Mouse (Mus musculus): ENCODE data around the gene Mlh1. TPM values are rescaled to one million over a fixed set of nuclear protein-coding genes. Genes with fewer than 3 reads are reported as not detected.

The Mlh1 gene
- polyA plus RNA-seq, 1 experiment from 2014 or later, result 40.1 TPM

DNA sequence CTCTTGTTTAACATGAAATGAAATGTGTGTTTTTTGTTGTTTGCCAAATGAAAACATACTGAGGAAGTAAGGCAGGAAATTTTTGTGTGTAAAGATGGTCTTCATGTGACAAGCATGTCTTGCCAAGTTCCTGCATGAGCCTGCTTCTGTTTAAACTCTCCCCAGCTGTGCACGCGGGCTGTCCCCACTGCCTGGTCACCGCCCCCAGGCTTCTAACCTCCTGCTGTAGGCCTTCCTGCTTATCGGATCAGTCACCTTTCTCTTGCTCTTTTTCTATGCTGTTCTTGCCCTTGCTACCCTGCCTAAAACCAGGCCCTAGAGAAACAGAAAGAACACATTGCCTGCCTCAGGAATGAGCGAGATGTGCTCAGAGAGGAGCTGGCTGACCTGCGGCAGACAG lies 58.1 kb downstream of the Mlh1 start:
- no peaks in the 10 kb centered on the region for H3K4me1 ChIP-seq (ENCODE audit: control insufficient read depth, insufficient read depth, low read length)
- no peaks in the 10 kb centered on the region for H3K27me3 ChIP-seq (ENCODE audit: control insufficient read depth, insufficient read depth, low read length)
- ATAC-seq (ENCODE audit: low FRiP score, low TSS enrichment), result no peak
- H3K4me3 ChIP-seq (ENCODE audit: low read length), result no peak overlapping the region
- H3K27ac ChIP-seq (ENCODE audit: low read depth, low read length), result no peak overlapping the region
- H3K9me3 ChIP-seq (ENCODE audit: control insufficient read depth, low read length), result no peaks in the 10 kb centered on the region
- 56% methylated on average over 6 of the region's 6 CpGs for WGBS
- no peak overlapping the region for H3K9ac ChIP-seq (ENCODE audit: low read depth, low read length)
- H3K36me3 ChIP-seq (ENCODE audit: control insufficient read depth, insufficient read depth, low read length), result peaks cover 7% of the 10 kb centered on the region; the same call in 1 of the 2 replicates
- H3K4me2 ChIP-seq (replicated peaks; ENCODE audit: low read depth, low read length), result no peak overlapping the region

DNA sequence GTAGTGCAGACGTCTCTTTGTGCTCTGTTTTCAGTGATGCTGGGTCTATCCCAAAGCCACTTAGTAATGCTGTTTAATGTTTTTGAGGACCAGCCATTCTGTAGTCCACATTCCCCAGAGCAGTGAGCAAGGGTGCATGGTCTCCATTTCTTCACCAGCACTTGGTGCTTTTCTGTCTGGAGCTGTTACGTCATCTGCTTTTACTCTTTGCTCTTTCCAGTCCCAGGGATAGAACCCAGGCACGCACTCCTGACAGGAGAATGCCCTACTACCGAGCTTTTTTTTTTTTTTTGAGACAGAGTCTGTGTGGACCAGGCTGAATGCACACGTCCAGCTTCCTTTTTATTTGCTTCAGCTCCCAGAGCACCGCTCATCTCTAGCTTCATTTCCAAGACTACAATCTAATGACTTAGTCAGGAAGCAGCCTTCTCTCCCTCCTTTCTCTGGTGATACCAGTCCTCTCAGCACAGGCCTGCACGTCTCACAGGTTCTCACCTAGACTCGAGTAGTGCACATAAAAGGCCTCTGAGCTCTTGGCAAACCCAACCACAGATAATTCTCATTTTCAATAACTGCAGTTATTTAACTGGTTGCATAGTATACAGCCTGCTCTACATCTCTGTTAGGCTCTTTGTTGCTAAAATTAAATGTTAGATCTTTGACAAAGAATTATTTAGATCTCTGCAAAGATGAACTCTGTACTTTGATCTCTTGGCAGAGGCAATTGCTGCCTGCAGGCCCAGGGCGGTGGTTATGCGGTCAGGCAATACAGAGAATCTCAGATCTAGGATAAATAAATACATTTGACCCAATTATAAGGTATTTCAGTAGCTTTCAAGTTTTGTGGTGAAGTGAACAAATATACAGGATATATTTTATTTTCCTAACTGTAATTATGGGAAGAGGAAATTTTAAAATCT lies 60.2 kb downstream of the Mlh1 start:
- ATAC-seq (ENCODE audit: low FRiP score, low TSS enrichment), result no peak
- Histone ChIP-seq H3K36me3 (ENCODE audit: control insufficient read depth, insufficient read depth, low read length) (peaks cover 7% of the 10 kb centered on the region; the same call in 1 of the 2 replicates), H3K4me1 (ENCODE audit: control insufficient read depth, insufficient read depth, low read length) (no peaks in the 10 kb centered on the region), H3K4me2 (replicated peaks; ENCODE audit: low read depth, low read length) (no peak overlapping the region), H3K9me3 (ENCODE audit: control insufficient read depth, low read length) (no peaks in the 10 kb centered on the region), H3K27me3 (ENCODE audit: control insufficient read depth, insufficient read depth, low read length) (no peaks in the 10 kb centered on the region), H3K4me3 (ENCODE audit: low read length) (no peak overlapping the region), H3K27ac (ENCODE audit: low read depth, low read length) (no peak overlapping the region), H3K9ac (ENCODE audit: low read depth, low read length) (no peak overlapping the region)
- WGBS, result 77% methylated on average over 10 of the region's 10 CpGs

DNA sequence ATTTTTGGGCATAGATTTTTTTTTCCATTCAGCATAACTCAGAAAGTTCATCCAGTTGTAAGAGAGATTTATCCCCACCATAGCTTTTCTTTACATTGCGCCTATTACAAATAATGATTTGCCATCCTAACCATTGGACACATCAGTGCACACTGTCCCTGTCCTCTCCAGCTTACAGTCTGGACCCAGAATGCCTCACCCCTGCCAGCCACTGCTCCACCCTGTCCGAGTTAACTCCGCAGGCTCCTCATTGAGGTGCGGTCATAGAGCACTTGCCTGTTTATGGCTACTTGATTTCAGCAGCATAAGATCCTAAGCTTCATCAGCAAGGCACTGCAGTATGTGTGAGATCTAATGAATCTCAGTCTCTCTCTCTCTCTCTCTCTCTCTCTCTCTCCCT lies 61.2 kb downstream of the Mlh1 start:
- WGBS, result 80% methylated on average over 4 of the region's 4 CpGs
- Histone ChIP-seq H3K9ac (ENCODE audit: low read depth, low read length) (no peak overlapping the region), H3K4me2 (replicated peaks; ENCODE audit: low read depth, low read length) (no peak overlapping the region), H3K4me3 (ENCODE audit: low read length) (no peak overlapping the region), H3K27ac (ENCODE audit: low read depth, low read length) (no peak overlapping the region), H3K9me3 (ENCODE audit: control insufficient read depth, low read length) (no peaks in the 10 kb centered on the region), H3K27me3 (ENCODE audit: control insufficient read depth, insufficient read depth, low read length) (no peaks in the 10 kb centered on the region), H3K36me3 (ENCODE audit: control insufficient read depth, insufficient read depth, low read length) (peaks cover 5% of the 10 kb centered on the region; the same call in 1 of the 2 replicates), H3K4me1 (ENCODE audit: control insufficient read depth, insufficient read depth, low read length) (peaks cover 2% of the 10 kb centered on the region; the same call in 1 of the 2 replicates)
- ATAC-seq (ENCODE audit: low FRiP score, low TSS enrichment), result no peak

DNA sequence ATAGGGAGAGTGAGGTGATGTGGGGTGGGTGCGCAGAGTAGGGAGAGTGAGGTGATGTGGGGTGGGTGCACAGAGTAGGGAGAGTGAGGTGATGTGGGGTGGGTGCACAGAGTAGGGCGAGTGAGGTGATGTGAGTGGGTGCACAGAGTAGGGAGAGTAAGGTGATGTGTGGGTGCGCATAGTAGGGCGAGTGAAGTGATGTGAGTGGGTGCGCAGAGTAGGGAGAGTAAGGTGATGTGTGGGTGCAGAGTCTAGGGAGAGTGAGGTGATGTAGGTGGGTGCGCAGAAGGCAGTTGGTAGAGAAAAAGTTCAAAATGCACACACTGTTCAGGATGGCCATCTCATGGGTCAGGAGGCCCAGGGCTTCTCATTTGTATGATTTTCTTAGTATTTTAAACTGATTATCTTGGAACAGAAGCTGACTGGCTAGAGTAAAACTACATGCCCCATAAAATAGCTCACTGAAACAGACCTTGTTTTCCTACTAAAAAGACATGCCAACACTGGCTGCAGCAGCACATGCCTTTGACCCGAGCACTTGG lies 62.4 kb downstream of the Mlh1 start:
- Histone ChIP-seq H3K4me2 (replicated peaks; ENCODE audit: low read depth, low read length) (no peak overlapping the region), H3K27me3 (ENCODE audit: control insufficient read depth, insufficient read depth, low read length) (no peaks in the 10 kb centered on the region), H3K9ac (ENCODE audit: low read depth, low read length) (no peak overlapping the region), H3K9me3 (ENCODE audit: control insufficient read depth, low read length) (no peaks in the 10 kb centered on the region), H3K4me1 (ENCODE audit: control insufficient read depth, insufficient read depth, low read length) (peaks cover 8% of the 10 kb centered on the region), H3K36me3 (ENCODE audit: control insufficient read depth, insufficient read depth, low read length) (peaks cover 6% of the 10 kb centered on the region; the same call in 1 of the 2 replicates), H3K4me3 (ENCODE audit: low read length) (no peak overlapping the region), H3K27ac (ENCODE audit: low read depth, low read length) (no peak overlapping the region)
- ATAC-seq (ENCODE audit: low FRiP score, low TSS enrichment), result no peak; the same call in 1 of the 2 replicates
- 89% methylated on average over 7 of the region's 7 CpGs for WGBS

DNA sequence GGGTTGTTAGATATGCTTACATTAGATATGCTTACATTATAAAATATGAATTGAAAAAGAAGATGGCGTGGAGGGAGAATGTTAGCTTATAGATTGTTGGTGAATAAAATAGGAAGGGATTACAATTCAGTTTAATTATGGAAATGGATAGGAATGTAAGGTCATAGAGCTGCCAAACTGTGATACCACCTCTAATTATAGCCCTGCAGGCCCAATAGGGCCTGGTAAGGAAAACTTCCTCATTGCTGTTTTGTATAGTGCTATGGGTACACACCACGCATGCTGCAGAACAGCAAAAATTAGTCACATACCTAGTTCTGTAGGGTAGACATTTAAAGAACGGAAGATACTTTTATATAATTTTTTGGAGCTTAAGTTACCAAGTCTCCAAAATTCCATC lies 63.4 kb downstream of the Mlh1 start:
- Histone ChIP-seq H3K4me3 (ENCODE audit: low read length) (no peak overlapping the region), H3K4me2 (replicated peaks; ENCODE audit: low read depth, low read length) (no peak overlapping the region), H3K27ac (ENCODE audit: low read depth, low read length) (no peak overlapping the region), H3K9me3 (ENCODE audit: control insufficient read depth, low read length) (no peaks in the 10 kb centered on the region), H3K4me1 (ENCODE audit: control insufficient read depth, insufficient read depth, low read length) (peaks cover 8% of the 10 kb centered on the region), H3K36me3 (ENCODE audit: control insufficient read depth, insufficient read depth, low read length) (peaks cover 6% of the 10 kb centered on the region; the same call in 1 of the 2 replicates), H3K27me3 (ENCODE audit: control insufficient read depth, insufficient read depth, low read length) (no peaks in the 10 kb centered on the region), H3K9ac (ENCODE audit: low read depth, low read length) (no peak overlapping the region)
- ATAC-seq (ENCODE audit: low FRiP score, low TSS enrichment), result no peak
- WGBS, result 96% methylated on average over 3 of the region's 3 CpGs

DNA sequence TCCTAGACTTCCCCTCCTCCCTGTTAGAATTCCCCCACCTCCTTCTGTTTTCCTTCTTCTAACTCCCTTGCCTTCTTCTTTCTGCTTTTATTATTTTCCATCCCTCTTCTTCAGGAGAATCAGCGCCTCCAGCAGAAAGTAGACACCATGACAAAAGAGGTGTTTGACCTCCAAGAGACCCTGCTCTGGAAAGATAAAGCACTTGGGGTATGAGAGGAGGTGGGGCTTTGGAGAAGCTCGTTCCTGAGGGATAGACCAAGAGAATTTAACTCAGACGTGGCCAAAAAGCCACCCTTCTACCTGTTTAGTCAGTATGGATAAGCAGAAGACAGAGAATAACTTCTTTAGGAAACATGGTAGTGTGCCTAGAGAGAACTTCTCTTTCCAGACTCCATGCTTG lies 63.9 kb downstream of the Mlh1 start:
- H3K36me3 ChIP-seq (ENCODE audit: control insufficient read depth, insufficient read depth, low read length), result peaks cover 6% of the 10 kb centered on the region; the same call in 1 of the 2 replicates
- H3K9me3 ChIP-seq (ENCODE audit: control insufficient read depth, low read length), result no peaks in the 10 kb centered on the region
- peaks cover 8% of the 10 kb centered on the region for H3K4me1 ChIP-seq (ENCODE audit: control insufficient read depth, insufficient read depth, low read length)
- no peak overlapping the region for H3K27ac ChIP-seq (ENCODE audit: low read depth, low read length)
- H3K27me3 ChIP-seq (ENCODE audit: control insufficient read depth, insufficient read depth, low read length), result no peaks in the 10 kb centered on the region
- H3K9ac ChIP-seq (ENCODE audit: low read depth, low read length), result no peak overlapping the region
- no peak for ATAC-seq (ENCODE audit: low FRiP score, low TSS enrichment)
- no peak overlapping the region for H3K4me3 ChIP-seq (ENCODE audit: low read length)
- WGBS, result 48% methylated on average over 3 of the region's 3 CpGs
- H3K4me2 ChIP-seq (replicated peaks; ENCODE audit: low read depth, low read length), result no peak overlapping the region

DNA sequence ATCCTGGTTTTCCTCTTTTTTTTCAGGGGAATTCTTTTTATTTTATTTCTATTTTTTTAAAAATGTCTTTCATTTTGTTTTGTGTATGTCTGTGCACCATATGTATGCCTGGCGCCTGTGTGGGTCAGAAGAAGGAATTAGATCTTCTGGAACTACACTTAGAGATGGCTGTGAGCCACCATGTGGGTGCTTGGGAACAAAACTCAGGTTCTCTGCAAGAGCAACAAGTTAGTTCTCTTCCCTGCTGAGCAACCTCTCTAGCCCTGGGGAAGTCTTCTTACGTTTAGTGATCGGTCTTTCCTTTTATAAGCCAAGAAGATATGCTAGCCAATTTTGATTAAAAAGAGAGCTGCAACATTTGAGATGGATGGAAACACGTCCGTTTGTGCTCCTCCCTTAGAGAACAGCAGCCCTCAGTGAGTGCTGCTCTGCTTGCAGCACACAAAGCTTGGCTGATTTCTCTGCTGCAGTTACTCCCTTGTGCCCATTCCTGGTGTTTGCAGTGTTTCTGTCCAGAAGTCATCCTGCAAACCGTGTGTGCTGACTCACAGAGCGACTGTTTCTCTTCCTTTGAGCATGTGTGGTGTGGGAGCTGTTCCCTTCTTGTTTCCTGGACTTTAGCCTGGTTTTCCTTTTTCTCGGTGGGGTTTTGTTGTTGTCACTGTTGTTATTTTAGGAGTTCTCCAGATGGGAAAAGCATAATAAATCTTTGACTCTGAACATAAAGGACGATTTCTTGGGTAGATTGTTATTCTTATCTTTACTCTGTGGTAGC lies 66.8 kb downstream of the Mlh1 start:
- H3K4me3 ChIP-seq (ENCODE audit: low read length), result no peak overlapping the region
- H3K4me2 ChIP-seq (replicated peaks; ENCODE audit: low read depth, low read length), result no peak overlapping the region
- H3K27me3 ChIP-seq (ENCODE audit: control insufficient read depth, insufficient read depth, low read length), result no peaks in the 10 kb centered on the region
- no peaks in the 10 kb centered on the region for H3K9me3 ChIP-seq (ENCODE audit: control insufficient read depth, low read length)
- H3K9ac ChIP-seq (ENCODE audit: low read depth, low read length), result no peak overlapping the region
- ATAC-seq (ENCODE audit: low FRiP score, low TSS enrichment), result no peak; the same call in 1 of the 2 replicates
- H3K27ac ChIP-seq (ENCODE audit: low read depth, low read length), result peak overlapping the region; percentile 2; the same call in 1 of the 2 replicates
- peaks cover 6% of the 10 kb centered on the region; the same call in 1 of the 2 replicates for H3K36me3 ChIP-seq (ENCODE audit: control insufficient read depth, insufficient read depth, low read length)
- 48% methylated on average over 9 of the region's 9 CpGs for WGBS
- peaks cover 8% of the 10 kb centered on the region for H3K4me1 ChIP-seq (ENCODE audit: control insufficient read depth, insufficient read depth, low read length)

DNA sequence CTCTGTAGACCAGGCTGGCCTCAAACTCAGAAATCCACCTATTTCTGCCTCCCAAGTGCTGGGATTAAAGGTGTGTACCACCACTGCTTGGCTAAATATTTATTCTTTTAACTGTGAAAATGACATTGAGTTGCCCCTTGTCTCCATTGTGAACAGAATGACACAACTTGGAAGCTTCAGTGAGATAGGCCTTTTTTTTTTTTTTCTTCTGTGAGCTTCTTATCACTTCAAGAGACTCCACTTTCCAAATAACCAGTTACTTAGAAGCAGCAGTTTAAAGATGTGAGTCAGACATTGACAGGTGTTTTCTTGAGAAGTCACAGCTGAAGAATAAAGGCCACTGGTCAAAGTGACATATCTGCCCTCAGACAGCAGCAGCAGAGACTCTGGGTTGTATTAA lies 71.4 kb downstream of the Mlh1 start:
- H3K4me2 ChIP-seq (replicated peaks; ENCODE audit: low read depth, low read length), result no peak overlapping the region
- H3K9ac ChIP-seq (ENCODE audit: low read depth, low read length), result no peak overlapping the region
- no peaks in the 10 kb centered on the region for H3K9me3 ChIP-seq (ENCODE audit: control insufficient read depth, low read length)
- no peak for ATAC-seq (ENCODE audit: low FRiP score, low TSS enrichment)
- no peaks in the 10 kb centered on the region; the same call in 1 of the 2 replicates for H3K36me3 ChIP-seq (ENCODE audit: control insufficient read depth, insufficient read depth, low read length)
- no peak overlapping the region for H3K27ac ChIP-seq (ENCODE audit: low read depth, low read length)
- no peaks in the 10 kb centered on the region for H3K27me3 ChIP-seq (ENCODE audit: control insufficient read depth, insufficient read depth, low read length)
- peaks cover 4% of the 10 kb centered on the region; the same call in 1 of the 2 replicates for H3K4me1 ChIP-seq (ENCODE audit: control insufficient read depth, insufficient read depth, low read length)
- no peak overlapping the region for H3K4me3 ChIP-seq (ENCODE audit: low read length)

Data from kidney, embryonic 14.5 days (tissue).